Mouse (Mus musculus) urinary bladder, postnatal 10 days (tissue): ENCODE data around the gene Pus7.
"Not testable (repeated sequence)": the region's sequence is repeated elsewhere in the genome, so short reads cannot be mapped to it uniquely, and the experiment has no call there.

ENCODE experiments used
- DNase-seq: peaks from one replicate; pipeline ENCODE4 v3.0.0; 2022; ENCODE audit warnings: low spot score

Gene Pus7

GRCm38 (mm10) chr5:23755591-23755990 is 27.9 kb downstream of the Pus7 start:
- no peak for DNase-seq

- no peak for DNase-seq
Measured at GRCm38 (mm10) chr5:23749882-23750281, 33.6 kb downstream of the Pus7 start.

- no peak for DNase-seq
Measured at GRCm38 (mm10) chr5:23743261-23743660, 40.2 kb downstream of the Pus7 start.

GRCm38 (mm10) chr5:23737111-23737510 is 46.4 kb downstream of the Pus7 start:
- DNase-seq: no peak

- DNase-seq: no peak
Measured at GRCm38 (mm10) chr5:23736366-23736765, 47.1 kb downstream of the Pus7 start.

- DNase-seq: no peak
Measured at GRCm38 (mm10) chr5:23721956-23722355, 61.6 kb downstream of the Pus7 start.

- no peak for DNase-seq
Measured at GRCm38 (mm10) chr5:23718881-23719328, 64.6 kb downstream of the Pus7 start.

- no peak for DNase-seq
Measured at GRCm38 (mm10) chr5:23718182-23718534, 65.4 kb downstream of the Pus7 start.

- DNase-seq: no peak
Measured at GRCm38 (mm10) chr5:23717469-23718181, 65.9 kb downstream of the Pus7 start.

- DNase-seq: no peak
Measured at GRCm38 (mm10) chr5:23713401-23714335, 69.8 kb downstream of the Pus7 start.

- peak; percentile 30 for DNase-seq
Measured at GRCm38 (mm10) chr5:23712130-23713001, 71.1 kb downstream of the Pus7 start.

- not testable (repeated sequence) for DNase-seq
Measured at GRCm38 (mm10) chr5:23711671-23712129, 71.8 kb downstream of the Pus7 start.

- DNase-seq: no peak
Measured at GRCm38 (mm10) chr5:23711244-23711643, 72.3 kb downstream of the Pus7 start.

GRCm38 (mm10) chr5:23709661-23710060 is 73.8 kb downstream of the Pus7 start:
- no peak for DNase-seq

GRCm38 (mm10) chr5:23706601-23707597 is 76.6 kb downstream of the Pus7 start:
- not testable (repeated sequence) for DNase-seq

- no peak for DNase-seq
Measured at GRCm38 (mm10) chr5:23697457-23697856, 86.1 kb downstream of the Pus7 start.
